Mouse (Mus musculus): ENCODE measurements at regions not wholly inside any gene's neighbourhood (a gene's known extent, or its start where the extent isn't known, plus 50 kb on each side); places are given as distances from the start of the nearest gene placed in this dataset.

GRCm38 (mm10) chr15:72339629-72340028 lies 1494.7 kb upstream of the Gm6569 start:
- TF ChIP-seq CTCF (IDR thresholded peaks at IDR 0.05) (no peak), POLR2A (IDR thresholded peaks at IDR 0.05; ENCODE audit: insufficient read depth, low read depth, low read length) (no peak)

Measured in heart, adult 2 months (tissue).